Mouse (Mus musculus) stomach, embryonic 14.5 days (tissue): ENCODE results near the gene Tmem232. TPM values are rescaled to one million over a fixed set of nuclear protein-coding genes. Genes with fewer than 3 reads are reported as not detected.

ENCODE experiments used
- ATAC-seq: fragments of 200-750 bp; cut with Nextera tagmentation; 2 replicates; pipeline ENCODE4 v1.8.0; 2017; ENCODE audit warnings: low read depth, moderate TSS enrichment; ENCODE audit not compliant: insufficient number of reproducible peaks, insufficient read depth, low FRiP score
- H3K27ac ChIP-seq: fragments of 300-500 bp; sonication (generic); 2 replicates; pipeline ENCODE4 v1.5.1; 2014; ENCODE audit warnings: mild to moderate bottlenecking, low read length, moderate library complexity, mixed read lengths
- H3K27me3 ChIP-seq: fragments of 300-500 bp; sonication (generic); 2 replicates; pipeline ENCODE4 v1.6.1; 2014; ENCODE audit warnings: low read length, control low read depth, mixed read lengths; ENCODE audit not compliant: control insufficient read depth, insufficient read depth
- H3K36me3 ChIP-seq: fragments of 300-500 bp; sonication (generic); 2 replicates; pipeline ENCODE4 v1.6.1; 2014; ENCODE audit warnings: mild to moderate bottlenecking, control low read depth, low read length, moderate library complexity, mixed read lengths; ENCODE audit not compliant: control insufficient read depth, insufficient read depth
- H3K4me1 ChIP-seq: fragments of 300-500 bp; sonication (generic); 2 replicates; pipeline ENCODE4 v1.6.1; 2014; ENCODE audit warnings: low read length, control low read depth, mixed read lengths; ENCODE audit not compliant: control insufficient read depth, insufficient read depth
- H3K4me2 ChIP-seq: fragments of 300-500 bp; sonication (generic); replicated peaks from 2 replicates; pipeline ENCODE4 v1.6.1; 2014; ENCODE audit warnings: low read depth, low read length, control low read depth
- H3K4me3 ChIP-seq: fragments of 300-500 bp; sonication (generic); 2 replicates; pipeline ENCODE4 v1.5.1; 2014; ENCODE audit warnings: low read depth, low read length, control low read depth
- H3K9ac ChIP-seq: fragments of 300-500 bp; sonication (generic); replicated peaks from 2 replicates; pipeline ENCODE4 v1.6.1; 2014; ENCODE audit warnings: low read depth, mild to moderate bottlenecking, control low read depth, low read length, moderate library complexity, mixed read lengths
- H3K9me3 ChIP-seq: fragments of 300-500 bp; sonication (generic); 2 replicates; pipeline ENCODE4 v1.6.1; 2016; ENCODE audit warnings: low read depth, low read length, control low read depth; ENCODE audit not compliant: control insufficient read depth
- WGBS: fragments of 180-500 bp; shearing (Covaris S2); extraction: QIAGEN DNeasy Blood & Tissue Kit; methylation state at CpG from one replicate; pipeline ENCODE4 v1.1.7; 2014; 5-methylcytosine and 5-hydroxymethylcytosine counted together
- polyA plus RNA-seq: library from polyadenylated mRNA; unstranded; fragments of >200 nt; fragmentation: Nextera tagmentation; extraction: Ambion mirVana; gene quantifications from 2 replicates; pipeline ENCODE4 v1.2.1, GENCODE M21; 2014

Tmem232 gene
- polyA plus RNA-seq, 1 experiment from 2014 or later = not detected

DNA sequence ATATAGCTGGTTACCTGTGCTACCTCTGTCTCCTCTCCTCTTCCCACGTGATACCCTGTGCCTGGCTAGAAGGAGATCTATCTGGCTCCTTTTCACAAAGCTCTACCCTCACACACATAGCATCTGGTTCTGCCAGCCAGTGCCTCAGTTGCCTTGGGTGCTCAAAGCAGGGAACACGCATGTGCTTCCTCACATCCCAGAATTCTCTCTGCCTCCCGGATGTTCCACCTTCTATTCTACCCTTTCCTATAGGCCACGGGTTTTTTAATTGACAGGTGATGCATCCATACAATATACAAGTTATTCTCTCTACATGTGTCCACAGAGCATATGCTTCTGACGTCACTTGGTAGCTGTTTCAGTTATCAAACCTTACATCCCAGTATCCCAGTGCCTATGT is 23.6 kb upstream of the Tmem232 start:
- Histone ChIP-seq H3K4me3 (no peak overlapping the region), H3K4me1 (no peaks in the 10 kb centered on the region), H3K4me2 (no peak overlapping the region), H3K27me3 (no peaks in the 10 kb centered on the region), H3K9me3 (no peaks in the 10 kb centered on the region), H3K27ac (no peak overlapping the region), H3K9ac (no peak overlapping the region), H3K36me3 (no peaks in the 10 kb centered on the region)
- no peak for ATAC-seq
- 79% methylated on average over 5 of the region's 5 CpGs for WGBS

DNA sequence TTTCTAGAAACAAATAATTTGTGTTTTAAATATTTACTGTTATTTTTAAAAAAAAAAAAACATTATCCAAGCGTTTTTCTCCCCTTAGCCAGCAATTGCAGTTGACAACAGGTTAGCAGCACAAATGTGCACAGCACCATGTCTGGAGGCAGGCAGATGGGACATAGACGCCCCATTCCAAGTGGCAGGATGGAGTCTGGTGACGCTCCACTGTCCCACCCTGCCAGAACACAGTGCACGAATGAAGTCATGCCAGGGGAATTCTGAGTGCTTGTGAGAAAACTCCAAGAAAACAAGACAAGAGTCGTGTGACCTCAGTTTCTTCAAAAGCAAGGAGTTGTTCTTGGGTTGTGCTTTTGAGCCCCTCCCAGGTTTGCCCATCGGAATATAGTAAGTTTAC is 22.8 kb upstream of the Tmem232 start:
- no peak for ATAC-seq
- Histone ChIP-seq H3K27ac (no peak overlapping the region), H3K4me3 (no peak overlapping the region), H3K4me2 (no peak overlapping the region), H3K36me3 (no peaks in the 10 kb centered on the region), H3K27me3 (no peaks in the 10 kb centered on the region), H3K9ac (no peak overlapping the region), H3K9me3 (no peaks in the 10 kb centered on the region), H3K4me1 (no peaks in the 10 kb centered on the region)
- 65% methylated on average over 6 of the region's 6 CpGs for WGBS

DNA sequence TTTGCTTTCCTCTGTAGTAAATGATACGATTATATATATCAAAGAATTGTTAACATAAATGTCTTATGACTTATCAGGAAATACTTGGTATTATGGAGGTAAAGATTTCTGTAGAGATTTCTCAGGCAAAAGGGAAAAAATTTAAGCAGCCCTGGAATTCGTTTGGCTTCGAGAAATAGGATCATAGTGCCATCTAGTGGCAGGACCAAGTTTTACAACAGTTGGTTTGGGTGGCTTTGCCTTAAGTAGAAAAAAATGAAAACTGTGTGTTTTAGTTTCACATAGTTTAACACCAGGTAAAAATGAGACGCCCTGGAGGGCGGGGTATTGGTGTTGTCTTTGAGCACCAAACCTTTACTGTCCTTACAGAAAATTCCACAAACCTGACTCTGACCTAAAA is 22.2 kb upstream of the Tmem232 start:
- 1% methylated on average over 5 of the region's 5 CpGs for WGBS
- H3K36me3 ChIP-seq = no peaks in the 10 kb centered on the region
- H3K4me1 ChIP-seq = no peaks in the 10 kb centered on the region
- no peak; the same call in 1 of the 2 replicates for ATAC-seq
- no peak overlapping the region for H3K4me2 ChIP-seq
- H3K9me3 ChIP-seq = no peaks in the 10 kb centered on the region
- no peak overlapping the region for H3K9ac ChIP-seq
- no peaks in the 10 kb centered on the region for H3K27me3 ChIP-seq
- no peak overlapping the region for H3K27ac ChIP-seq
- no peak overlapping the region for H3K4me3 ChIP-seq

DNA sequence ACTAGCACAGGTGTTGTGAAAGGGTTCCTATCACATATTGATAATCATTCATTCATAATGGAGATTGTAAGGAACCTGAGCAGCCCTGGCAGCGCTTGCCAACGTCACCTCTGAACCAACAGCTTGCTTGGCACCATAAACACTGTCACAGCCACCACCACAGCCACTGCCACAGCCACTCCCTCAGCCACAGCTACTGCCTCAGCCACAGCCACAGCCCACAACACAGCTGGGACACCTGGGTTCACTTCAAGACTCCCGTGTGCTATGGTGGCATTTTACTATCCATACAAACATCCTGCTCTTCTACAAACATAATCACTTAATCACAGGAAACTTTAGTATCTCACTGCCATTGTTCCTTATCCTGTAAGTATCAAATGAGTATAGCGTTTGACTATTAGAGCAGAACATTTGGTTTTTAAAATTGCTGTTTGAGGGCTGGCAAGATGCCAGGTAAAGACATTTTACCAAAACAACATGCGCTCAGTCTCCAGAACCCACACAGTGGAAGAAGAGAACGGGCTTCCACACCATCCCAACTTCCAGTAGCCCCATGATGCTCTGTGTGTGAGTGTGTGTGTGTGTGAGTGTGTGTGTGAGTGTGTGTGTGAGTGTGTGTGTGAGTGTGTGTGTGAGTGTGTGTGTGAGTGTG is 20.9 kb upstream of the Tmem232 start:
- ATAC-seq = no peak
- Histone ChIP-seq H3K9me3 (no peaks in the 10 kb centered on the region), H3K4me3 (no peak overlapping the region), H3K4me1 (no peaks in the 10 kb centered on the region), H3K36me3 (no peaks in the 10 kb centered on the region), H3K9ac (no peak overlapping the region), H3K27me3 (no peaks in the 10 kb centered on the region), H3K27ac (no peak overlapping the region), H3K4me2 (no peak overlapping the region)
- WGBS = 51% methylated on average over 6 of the region's 6 CpGs

DNA sequence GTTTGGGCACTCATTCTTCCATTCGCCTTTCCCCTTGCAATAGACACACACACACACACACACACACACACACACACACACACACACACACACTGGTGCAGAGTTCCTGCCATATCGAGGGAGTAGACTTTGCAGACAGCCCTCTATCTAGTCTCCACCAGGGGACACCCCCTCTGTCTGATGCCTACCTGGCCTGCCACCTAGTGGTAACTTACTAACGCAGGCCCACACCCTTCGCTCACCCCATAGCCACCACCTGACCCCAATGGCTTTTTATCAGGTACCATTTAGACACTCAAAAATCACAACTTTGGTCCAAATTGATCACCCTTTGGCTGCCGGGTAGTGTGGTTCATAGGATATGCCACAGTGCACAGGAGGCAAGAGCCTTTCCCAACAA is 18.7 kb upstream of the Tmem232 start:
- no peak overlapping the region for H3K27ac ChIP-seq
- WGBS = 51% methylated on average over 5 of the region's 5 CpGs
- H3K36me3 ChIP-seq = no peaks in the 10 kb centered on the region
- no peaks in the 10 kb centered on the region for H3K9me3 ChIP-seq
- no peak overlapping the region for H3K4me2 ChIP-seq
- no peak overlapping the region for H3K4me3 ChIP-seq
- no peak overlapping the region for H3K9ac ChIP-seq
- no peak for ATAC-seq
- H3K4me1 ChIP-seq = no peaks in the 10 kb centered on the region
- H3K27me3 ChIP-seq = no peaks in the 10 kb centered on the region

DNA sequence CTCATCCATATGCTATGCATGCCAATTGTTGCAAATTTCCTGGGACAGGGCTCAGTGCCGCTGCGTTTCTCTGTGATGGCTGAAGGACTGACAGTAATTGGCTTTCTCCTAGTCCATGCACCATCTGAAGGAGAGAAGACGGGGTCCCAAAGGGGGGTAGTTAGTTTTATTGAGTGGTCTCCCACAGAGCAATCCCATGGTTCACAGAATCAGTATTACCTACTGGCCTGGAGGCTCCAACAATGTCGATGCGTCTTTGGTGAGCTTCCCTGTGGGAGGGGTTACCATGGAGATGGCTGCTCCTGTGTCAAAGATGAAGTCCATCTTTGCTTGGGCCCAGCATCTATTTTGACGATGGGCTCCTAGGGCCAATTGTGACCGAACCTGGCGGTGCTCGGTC is 18.2 kb upstream of the Tmem232 start:
- Histone ChIP-seq H3K4me2 (no peak overlapping the region), H3K9ac (no peak overlapping the region), H3K27ac (no peak overlapping the region), H3K9me3 (no peaks in the 10 kb centered on the region), H3K27me3 (no peaks in the 10 kb centered on the region), H3K4me1 (no peaks in the 10 kb centered on the region), H3K36me3 (no peaks in the 10 kb centered on the region), H3K4me3 (no peak overlapping the region)
- whole genome bisulfite sequencing = 65% methylated on average over 9 of the region's 9 CpGs
- ATAC-seq = no peak

DNA sequence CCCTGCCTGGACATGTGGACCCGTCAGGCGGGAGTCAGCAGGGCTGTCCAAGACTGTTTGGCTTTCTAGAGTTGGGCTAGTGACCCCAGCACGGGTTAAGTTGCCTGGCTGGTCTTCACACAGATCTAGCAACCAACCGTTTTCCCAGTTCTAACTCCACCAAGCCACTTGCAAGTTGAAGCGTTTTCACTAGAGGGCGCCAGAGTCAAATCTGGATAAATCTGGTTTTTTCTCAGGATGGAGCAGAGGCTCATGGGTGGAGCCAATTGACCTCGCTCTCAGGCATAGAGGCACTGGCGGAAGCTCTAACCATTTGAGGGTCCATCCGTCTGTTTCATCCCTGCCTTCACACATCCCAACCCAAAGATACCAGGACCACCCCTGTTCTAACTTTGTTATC is 17.6 kb upstream of the Tmem232 start:
- Histone ChIP-seq H3K4me2 (no peak overlapping the region), H3K36me3 (no peaks in the 10 kb centered on the region), H3K9me3 (no peaks in the 10 kb centered on the region), H3K27me3 (no peaks in the 10 kb centered on the region), H3K4me1 (no peaks in the 10 kb centered on the region), H3K9ac (no peak overlapping the region), H3K4me3 (no peak overlapping the region), H3K27ac (no peak overlapping the region)
- ATAC-seq = no peak
- WGBS = 42% methylated on average over 9 of the region's 9 CpGs

DNA sequence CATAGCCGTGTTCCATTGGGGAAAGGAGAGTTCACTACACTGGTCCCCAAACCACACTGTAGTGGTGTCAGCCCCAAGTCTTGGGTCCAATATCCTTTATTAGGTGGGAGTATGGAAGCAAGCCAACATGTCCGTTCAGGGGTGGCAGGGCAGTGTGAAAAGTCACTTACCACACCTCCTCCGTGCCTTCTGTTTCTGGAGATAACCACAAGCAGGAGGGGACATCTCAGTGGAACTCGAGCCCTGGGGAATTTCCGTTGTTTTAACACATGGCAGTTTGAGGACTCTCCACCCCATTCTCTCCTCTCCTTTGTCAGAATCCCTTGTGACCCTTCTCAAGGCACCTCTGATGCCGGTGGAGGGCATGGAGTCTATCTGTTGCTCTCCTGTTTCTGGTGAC is 16.6 kb upstream of the Tmem232 start:
- no peak overlapping the region for H3K4me2 ChIP-seq
- H3K4me3 ChIP-seq = no peak overlapping the region
- H3K36me3 ChIP-seq = no peaks in the 10 kb centered on the region
- no peaks in the 10 kb centered on the region for H3K27me3 ChIP-seq
- ATAC-seq = no peak
- H3K4me1 ChIP-seq = no peaks in the 10 kb centered on the region
- H3K27ac ChIP-seq = no peak overlapping the region
- 76% methylated on average over 6 of the region's 6 CpGs for WGBS
- no peak overlapping the region for H3K9ac ChIP-seq
- no peaks in the 10 kb centered on the region for H3K9me3 ChIP-seq

DNA sequence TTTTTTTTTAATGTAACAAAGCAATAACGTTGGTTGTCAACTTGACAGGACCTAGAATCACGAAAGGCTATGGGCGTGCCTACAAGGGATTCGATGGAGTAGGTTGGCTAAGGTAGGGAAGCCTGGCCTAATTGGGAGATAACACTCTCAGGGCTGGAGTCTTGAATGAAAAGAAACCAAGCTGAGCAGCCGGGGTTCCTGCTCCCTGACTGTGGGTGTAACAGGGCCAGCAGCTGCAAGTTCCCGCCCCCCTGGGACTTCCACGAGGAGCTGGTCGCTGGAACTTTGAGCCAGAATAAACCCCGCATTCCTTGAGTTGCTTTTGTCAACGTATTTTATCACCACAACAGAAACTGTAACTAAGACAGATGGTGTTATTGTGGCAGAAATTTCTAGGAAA is 16.2 kb upstream of the Tmem232 start:
- no peak for ATAC-seq
- WGBS = 60% methylated on average over 10 of the region's 10 CpGs

More for the DNA sequence above, 16.2 kb upstream of the Tmem232 start:
- H3K4me2 ChIP-seq = no peak overlapping the region
- H3K9ac ChIP-seq = no peak overlapping the region
- no peaks in the 10 kb centered on the region for H3K9me3 ChIP-seq
- no peaks in the 10 kb centered on the region for H3K4me1 ChIP-seq
- H3K27ac ChIP-seq = no peak overlapping the region
- no peaks in the 10 kb centered on the region for H3K27me3 ChIP-seq
- H3K4me3 ChIP-seq = no peak overlapping the region
- no peaks in the 10 kb centered on the region for H3K36me3 ChIP-seq
